Mouse (Mus musculus) heart, postnatal 0 days (tissue): ENCODE results near the gene Mia2.

ENCODE experiments used
- CTCF ChIP-seq: IDR thresholded peaks from 2 replicates; pipeline ENCODE4 v1.5.1; 2016; ENCODE audit warnings: antibody characterized with exemption, control low read depth, low read depth
- EP300 ChIP-seq: IDR thresholded peaks from 2 replicates; pipeline ENCODE4 v1.6.1; 2016; ENCODE audit warnings: antibody characterized with exemption, low read depth

DNA sequence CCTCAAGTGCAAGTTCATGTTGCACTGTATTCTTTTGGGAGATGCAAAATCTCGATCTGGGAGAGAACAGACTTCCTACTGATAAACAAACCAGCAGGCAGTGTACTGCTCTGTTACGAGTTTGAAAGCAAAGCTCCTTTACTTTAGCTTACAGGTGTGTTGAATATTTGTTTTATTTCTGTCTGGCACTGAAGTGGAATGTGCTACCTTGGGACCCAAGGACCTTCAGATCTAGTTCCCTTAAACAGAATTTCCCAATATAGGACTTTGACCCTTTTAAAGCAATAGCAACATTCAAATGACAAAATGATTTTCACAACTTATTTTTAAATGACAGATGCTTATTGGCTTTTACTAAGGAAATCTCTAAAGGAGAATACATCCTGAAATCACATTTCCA is 2.1 kb upstream of the Mia2 start:
- no peak for TF ChIP-seq CTCF
- no peak for TF ChIP-seq EP300
